Mouse (Mus musculus) ovary, adult 10 weeks (tissue): ENCODE results near the gene Gm21961. TPM values are rescaled to one million over a fixed set of nuclear protein-coding genes. Genes with fewer than 3 reads are reported as not detected.

Source experiments
- polyA plus RNA-seq: library from polyadenylated mRNA; stranded (reverse); fragments of 350-450 nt; fragmentation: Illumina TruSeq; extraction: RNeasy Lipid Tissue Mini Kit (QIAGEN cat#74804); gene quantifications from one replicate; pipeline ENCODE4 v1.2.3, GENCODE M21; 2014

Gm21961 gene
- not detected for polyA plus RNA-seq

DNA sequence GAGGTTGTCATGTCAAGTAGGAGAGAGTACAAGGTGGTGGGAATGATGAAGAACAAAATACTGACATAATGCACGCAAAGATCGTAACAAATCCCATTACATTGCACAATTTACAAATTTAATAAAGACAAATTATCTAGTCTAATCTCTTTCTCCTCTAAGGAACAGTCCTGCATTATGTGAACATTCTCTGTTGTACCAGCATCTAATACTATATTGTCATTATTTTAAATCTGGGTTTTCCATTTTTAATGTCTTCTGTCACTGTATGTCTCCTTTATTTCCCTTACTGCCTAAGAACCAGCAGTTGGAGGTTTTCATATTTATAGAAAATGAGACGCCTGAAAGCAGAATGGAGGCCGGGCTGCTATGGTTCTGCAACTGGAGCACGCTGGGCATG, at the start of gene Gm21961:
Gene Gm21961 (minus strand): TSS at position 101 of the 400 bp plus-strand sequence.

Other genes with a start within 250 kb of the Gm21961 start
- not detected for gene Gm21798, start 197.2 kb downstream of the Gm21961 start, polyA plus RNA-seq